Mouse (Mus musculus) embryonic facial prominence, embryonic 15.5 days (tissue): Measurements from ENCODE around the gene Oprd1. TPM values are rescaled to one million over a fixed set of nuclear protein-coding genes. Genes with fewer than 3 reads are reported as not detected.

Experiments
- ATAC-seq: fragments of 200-750 bp; cut with Nextera tagmentation; 2 replicates; pipeline ENCODE4 v1.8.0; 2017; ENCODE audit warnings: low read depth, moderate TSS enrichment; ENCODE audit not compliant: insufficient number of reproducible peaks, low FRiP score, low TSS enrichment
- H3K27ac ChIP-seq: fragments of 300-500 bp; sonication (generic); replicated peaks from 2 replicates; pipeline ENCODE4 v1.5.1; 2015; ENCODE audit warnings: mild to moderate bottlenecking, inconsistent platforms
- H3K27me3 ChIP-seq: fragments of 300-500 bp; sonication (generic); 2 replicates; pipeline ENCODE4 v1.6.1; 2015; ENCODE audit warnings: inconsistent platforms
- H3K36me3 ChIP-seq: fragments of 300-500 bp; sonication (generic); 2 replicates; pipeline ENCODE4 v1.6.1; 2015; ENCODE audit warnings: mild to moderate bottlenecking, inconsistent platforms
- H3K4me1 ChIP-seq: fragments of 300-500 bp; sonication (generic); 2 replicates; pipeline ENCODE4 v1.6.1; 2015; ENCODE audit warnings: inconsistent platforms
- H3K4me2 ChIP-seq: fragments of 300-500 bp; sonication (generic); replicated peaks from 2 replicates; pipeline ENCODE4 v1.6.1; 2015; ENCODE audit warnings: mild to moderate bottlenecking, inconsistent platforms
- H3K4me3 ChIP-seq: fragments of 300-500 bp; sonication (generic); replicated peaks from 2 replicates; pipeline ENCODE4 v1.5.1; 2015; ENCODE audit warnings: mild to moderate bottlenecking, inconsistent platforms
- H3K9ac ChIP-seq: fragments of 300-500 bp; sonication (generic); 2 replicates; pipeline ENCODE4 v1.6.1; 2015; ENCODE audit warnings: inconsistent platforms
- H3K9me3 ChIP-seq: fragments of 300-500 bp; sonication (generic); replicated peaks from 2 replicates; pipeline ENCODE4 v1.6.1; 2016; ENCODE audit warnings: inconsistent platforms
- WGBS: fragments of 180-500 bp; shearing (Covaris S2); methylation state at CpG from one replicate; pipeline ENCODE4 v1.1.7; 2015; 5-methylcytosine and 5-hydroxymethylcytosine counted together
- polyA plus RNA-seq: library from polyadenylated mRNA; unstranded; fragments of >200 nt; fragmentation: Nextera tagmentation; extraction: Ambion mirVana; gene quantifications from 2 replicates; pipeline ENCODE4 v1.2.1, GENCODE M21; 2015

Gene Oprd1
- polyA plus RNA-seq, 1 experiment from 2014 or later = 0.33 TPM

DNA sequence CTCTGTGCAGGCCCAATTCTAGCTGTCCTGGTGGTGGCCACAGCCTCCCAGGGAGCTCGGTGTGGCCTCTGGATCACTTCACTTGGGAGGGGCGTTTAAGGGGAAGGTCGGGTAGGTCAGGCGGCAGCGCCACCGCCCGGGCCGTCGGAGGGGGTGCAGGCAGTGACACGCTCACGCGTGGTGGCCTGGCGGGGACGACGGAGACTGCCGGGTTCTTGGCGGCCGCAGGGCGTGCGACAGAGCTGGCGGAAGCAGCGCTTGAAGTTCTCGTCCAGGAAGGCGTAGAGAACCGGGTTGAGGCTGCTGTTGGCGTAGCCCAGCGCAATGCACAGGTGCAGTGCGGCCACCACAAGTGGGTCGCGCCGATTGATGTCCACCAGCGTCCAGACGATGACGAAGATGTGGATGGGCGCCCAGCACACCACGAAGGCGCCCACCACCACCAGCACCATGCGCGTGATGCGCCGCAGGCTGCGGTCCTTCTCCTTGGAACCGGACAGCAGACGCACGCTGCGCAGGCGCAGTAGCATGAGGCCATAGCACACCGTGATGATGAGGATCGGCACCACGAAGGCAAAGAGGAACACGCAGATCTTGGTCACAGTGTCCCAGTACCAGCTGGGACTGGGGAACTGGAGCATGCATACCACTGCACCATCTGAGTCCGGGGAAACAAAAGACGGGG is 30.7 kb downstream of the Oprd1 start:
- Histone ChIP-seq H3K27me3 (peaks cover 16% of the 10 kb centered on the region), H3K4me1 (0 out of 2 replicates have a peak, but pooled peaks cover 3% of the 10 kb centered on the region), H3K4me2 (peak overlapping the region; percentile 48), H3K4me3 (peak overlapping the region; percentile 29), H3K9me3 (no peaks in the 10 kb centered on the region), H3K36me3 (no peaks in the 10 kb centered on the region), H3K9ac (no peak overlapping the region), H3K27ac (no peak overlapping the region)
- ATAC-seq = no peak
- 48% methylated on average over 53 of the region's 53 CpGs for WGBS

DNA sequence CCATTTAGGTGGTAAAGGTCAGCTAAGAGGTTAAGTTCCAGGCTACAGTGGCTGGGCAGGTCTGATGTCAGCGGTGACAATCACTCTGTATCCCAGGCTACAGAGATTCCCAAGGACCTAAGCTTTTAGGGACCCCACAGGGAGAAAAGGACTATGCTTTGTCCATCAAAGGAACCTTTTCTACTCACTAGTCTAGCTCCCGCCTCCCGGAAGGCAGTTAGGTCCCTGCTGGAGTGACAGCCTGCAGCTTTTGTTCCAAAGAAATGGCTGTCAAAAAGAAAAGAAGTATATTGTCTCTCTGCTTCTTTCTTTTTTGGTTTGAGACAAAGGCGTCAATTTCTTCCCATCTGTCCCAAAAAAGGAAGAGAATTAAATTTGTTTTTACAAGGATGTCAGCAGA is 33.1 kb downstream of the Oprd1 start:
- H3K4me1 ChIP-seq = 0 out of 2 replicates have a peak, but pooled peaks cover 3% of the 10 kb centered on the region
- ATAC-seq = no peak
- H3K27me3 ChIP-seq = peaks cover 16% of the 10 kb centered on the region
- no peak overlapping the region for H3K27ac ChIP-seq
- 51% methylated on average over 4 of the region's 4 CpGs for WGBS
- H3K36me3 ChIP-seq = no peaks in the 10 kb centered on the region
- no peak overlapping the region for H3K4me2 ChIP-seq
- no peaks in the 10 kb centered on the region for H3K9me3 ChIP-seq
- no peak overlapping the region for H3K9ac ChIP-seq
- no peak overlapping the region for H3K4me3 ChIP-seq

DNA sequence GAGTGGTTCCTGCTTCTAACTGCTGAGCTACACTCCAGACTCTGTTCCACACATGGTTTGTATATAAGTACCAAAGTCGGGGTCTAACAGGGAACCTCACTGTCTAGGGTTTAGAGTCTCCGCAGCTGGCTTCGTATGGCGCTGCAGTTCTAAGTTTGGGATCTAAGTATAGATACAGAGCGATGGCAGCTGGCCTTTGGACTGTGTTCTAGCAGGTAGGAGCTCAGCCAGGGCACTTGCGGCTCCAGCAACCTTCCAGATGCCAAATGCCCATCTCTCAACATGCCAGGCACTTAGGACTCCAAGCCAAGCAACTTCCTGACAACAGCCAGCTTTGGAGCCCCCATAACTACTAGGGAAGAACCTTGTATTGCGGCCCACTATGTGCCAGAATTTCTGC is 36.1 kb downstream of the Oprd1 start:
- 88% methylated on average over 7 of the region's 7 CpGs for WGBS
- Histone ChIP-seq H3K4me2 (no peak overlapping the region), H3K9ac (no peak overlapping the region)

DNA sequence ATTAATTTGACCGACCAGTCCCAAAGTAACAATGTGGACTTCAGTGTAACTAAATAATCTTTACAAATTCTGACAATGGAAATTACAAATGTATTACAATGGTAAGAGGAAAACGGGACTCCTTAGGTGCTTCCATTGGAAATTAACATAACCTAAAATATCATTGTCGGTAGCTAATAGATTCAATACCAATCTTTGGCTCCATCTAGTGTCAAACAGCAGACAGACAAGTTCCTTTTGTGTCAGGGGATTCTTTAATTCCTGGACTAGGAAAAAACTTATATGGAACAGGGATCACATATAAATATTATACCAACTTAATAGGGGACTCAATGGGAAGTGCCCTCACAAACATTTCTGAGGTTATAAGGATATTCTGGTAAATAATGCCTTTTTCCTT is 43.1 kb downstream of the Oprd1 start:
- H3K4me2 ChIP-seq = no peak overlapping the region
- H3K27ac ChIP-seq = no peak overlapping the region
- H3K9me3 ChIP-seq = no peaks in the 10 kb centered on the region
- no peaks in the 10 kb centered on the region for H3K27me3 ChIP-seq
- WGBS = 42% methylated on average over 3 of the region's 3 CpGs
- no peak overlapping the region for H3K9ac ChIP-seq
- H3K4me1 ChIP-seq = no peaks in the 10 kb centered on the region
- H3K36me3 ChIP-seq = no peaks in the 10 kb centered on the region
- H3K4me3 ChIP-seq = no peak overlapping the region
- ATAC-seq = no peak

More for the DNA sequence above, 36.1 kb downstream of the Oprd1 start:
- ATAC-seq = no peak
- 0 out of 2 replicates have a peak, but pooled peaks cover under 1% of the 10 kb centered on the region for H3K4me1 ChIP-seq
- H3K36me3 ChIP-seq = no peaks in the 10 kb centered on the region
- no peaks in the 10 kb centered on the region for H3K9me3 ChIP-seq
- peaks cover 5% of the 10 kb centered on the region; the same call in 1 of the 2 replicates for H3K27me3 ChIP-seq
- H3K27ac ChIP-seq = no peak overlapping the region
- no peak overlapping the region for H3K4me3 ChIP-seq

DNA sequence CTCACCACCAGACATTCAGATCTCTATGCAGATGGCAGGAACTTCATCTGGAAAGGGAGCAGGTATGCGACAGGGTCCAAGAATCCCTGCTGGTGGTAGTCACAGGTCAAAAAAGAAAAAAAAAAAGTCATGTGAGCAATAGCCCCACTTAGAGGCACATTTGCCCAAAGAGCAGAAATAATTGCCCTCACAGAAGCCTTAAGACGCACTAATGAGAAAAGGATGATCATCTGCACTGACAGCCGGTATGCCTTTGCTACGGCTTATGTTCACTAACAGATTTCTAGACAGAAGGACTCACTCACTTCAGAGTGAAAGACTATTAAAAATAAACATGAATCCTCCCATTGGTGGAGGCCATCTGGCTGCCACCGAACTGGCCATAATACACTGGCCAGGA is 44.7 kb downstream of the Oprd1 start:
- Histone ChIP-seq H3K4me3 (no peak overlapping the region), H3K9ac (no peak overlapping the region), H3K27ac (no peak overlapping the region), H3K4me1 (no peaks in the 10 kb centered on the region), H3K27me3 (no peaks in the 10 kb centered on the region), H3K36me3 (no peaks in the 10 kb centered on the region), H3K4me2 (no peak overlapping the region), H3K9me3 (no peaks in the 10 kb centered on the region)
- 53% methylated on average over 5 of the region's 5 CpGs for WGBS
- no peak for ATAC-seq

DNA sequence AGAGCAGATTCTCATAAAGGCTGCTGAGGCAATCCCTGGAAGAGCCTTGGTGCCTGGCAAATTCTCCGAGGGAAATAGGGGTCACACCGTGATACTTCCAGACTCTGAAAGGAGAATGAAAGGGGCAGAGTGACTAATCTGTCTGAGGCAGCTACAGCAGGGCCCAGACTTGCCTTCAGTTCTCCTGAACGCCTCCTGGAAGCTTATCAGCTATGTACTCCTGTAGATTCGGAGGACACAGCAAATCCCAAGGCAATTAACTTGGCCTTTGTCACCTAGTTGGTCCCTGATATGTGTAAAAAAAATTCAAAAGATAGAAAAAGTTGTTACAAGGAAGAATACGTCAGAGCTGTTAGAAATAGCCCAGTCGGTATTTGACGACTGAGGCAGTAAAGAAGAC is 49.2 kb downstream of the Oprd1 start:
- no peak for ATAC-seq
- no peaks in the 10 kb centered on the region for H3K36me3 ChIP-seq
- 75% methylated on average over 7 of the region's 7 CpGs for WGBS
- no peak overlapping the region for H3K27ac ChIP-seq
- H3K9me3 ChIP-seq = no peaks in the 10 kb centered on the region
- H3K4me3 ChIP-seq = no peak overlapping the region
- no peaks in the 10 kb centered on the region for H3K27me3 ChIP-seq
- no peaks in the 10 kb centered on the region for H3K4me1 ChIP-seq
- H3K9ac ChIP-seq = no peak overlapping the region
- H3K4me2 ChIP-seq = no peak overlapping the region

DNA sequence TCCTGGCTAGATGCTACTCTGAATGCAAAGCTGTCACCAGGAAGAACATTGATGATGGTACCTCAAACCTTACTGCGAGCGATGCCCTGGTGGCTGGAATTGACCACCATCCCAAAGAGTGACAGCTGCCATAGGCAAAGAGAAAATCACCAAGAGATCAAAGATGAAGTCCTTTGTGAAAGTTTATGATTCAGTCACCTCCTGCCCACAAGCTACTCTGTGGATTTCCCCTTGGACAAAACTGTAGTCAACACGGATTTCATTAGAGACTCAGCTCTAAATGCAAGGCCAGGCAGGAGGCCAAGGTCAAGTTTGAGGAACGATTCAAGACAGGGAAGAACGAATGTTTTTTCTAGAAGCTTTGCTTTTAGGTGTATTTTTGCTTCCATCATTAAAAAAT is 50.4 kb downstream of the Oprd1 start:
- WGBS = 83% methylated on average over 5 of the region's 5 CpGs
- no peaks in the 10 kb centered on the region for H3K9me3 ChIP-seq
- H3K27me3 ChIP-seq = no peaks in the 10 kb centered on the region
- ATAC-seq = no peak
- H3K27ac ChIP-seq = no peak overlapping the region
- H3K4me3 ChIP-seq = no peak overlapping the region
- H3K36me3 ChIP-seq = no peaks in the 10 kb centered on the region
- H3K9ac ChIP-seq = no peak overlapping the region
- no peaks in the 10 kb centered on the region for H3K4me1 ChIP-seq
- no peak overlapping the region for H3K4me2 ChIP-seq

DNA sequence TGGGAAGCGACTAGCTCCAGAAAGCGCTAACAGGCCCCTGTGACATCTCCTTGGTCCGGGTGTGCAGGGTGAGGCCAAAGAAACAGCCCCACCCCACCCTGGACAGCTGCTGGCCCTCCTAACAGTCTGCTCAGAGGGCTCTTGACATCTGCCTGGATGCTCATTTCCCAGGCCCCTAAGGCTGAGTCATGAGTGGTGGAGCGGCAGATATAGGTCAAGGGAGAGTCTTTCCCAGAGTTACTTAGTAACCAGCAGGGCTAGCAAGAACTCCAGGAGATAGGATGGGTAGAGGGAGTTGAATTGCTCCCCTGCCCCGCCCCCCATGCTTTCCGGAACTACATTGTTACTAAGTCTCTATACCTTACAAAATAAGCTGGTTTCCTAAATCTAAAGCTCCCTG is 51.1 kb downstream of the Oprd1 start:
- Histone ChIP-seq H3K27ac (no peak overlapping the region), H3K9ac (no peak overlapping the region), H3K36me3 (no peaks in the 10 kb centered on the region), H3K4me2 (no peak overlapping the region), H3K9me3 (no peaks in the 10 kb centered on the region), H3K27me3 (no peaks in the 10 kb centered on the region), H3K4me1 (no peaks in the 10 kb centered on the region), H3K4me3 (no peak overlapping the region)
- 77% methylated on average over 6 of the region's 6 CpGs for WGBS
- no peak for ATAC-seq

DNA sequence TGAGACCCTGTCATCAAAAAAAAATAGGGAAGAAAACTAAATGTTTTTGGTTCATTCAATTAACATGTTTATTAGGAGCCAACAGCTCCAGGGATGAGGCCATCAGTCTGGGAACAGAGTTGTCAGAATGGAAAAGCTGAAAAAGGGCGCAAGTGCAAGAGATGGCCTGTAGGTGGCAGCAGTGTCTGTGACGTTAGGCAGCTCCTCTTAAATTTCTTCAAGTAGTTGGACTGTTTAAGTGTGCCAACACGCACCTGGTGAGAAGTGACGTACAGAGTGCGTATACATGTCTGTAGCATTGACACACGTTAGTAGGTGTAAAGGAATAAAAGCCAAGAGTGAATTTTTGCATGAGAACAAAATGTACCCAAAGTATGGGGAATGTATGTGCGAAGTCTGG is 55.4 kb downstream of the Oprd1 start:
- no peak overlapping the region for H3K4me2 ChIP-seq
- ATAC-seq = no peak

DNA sequence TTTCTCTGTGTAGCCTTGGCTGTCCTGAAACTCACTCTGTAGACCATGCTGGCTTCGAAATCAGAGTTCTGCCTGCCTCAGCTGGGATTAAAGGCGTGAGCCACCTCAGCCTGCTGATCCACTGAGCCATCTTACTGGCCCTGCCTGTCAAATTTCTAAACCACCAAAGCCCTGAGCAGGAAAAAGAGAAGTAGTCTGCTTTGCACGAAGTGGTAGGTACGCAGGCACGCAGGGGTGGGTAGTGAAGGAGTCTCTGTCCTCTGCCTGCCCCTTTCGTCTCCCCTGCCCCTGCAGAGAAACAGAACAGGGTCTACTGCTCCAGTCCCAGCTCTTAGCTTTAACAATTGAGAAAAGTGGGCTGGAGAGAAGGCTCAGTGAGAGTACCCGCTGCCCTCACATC is 59.2 kb downstream of the Oprd1 start:
- Histone ChIP-seq H3K9ac (no peak overlapping the region), H3K4me2 (no peak overlapping the region), H3K4me1 (no peaks in the 10 kb centered on the region), H3K27ac (no peak overlapping the region), H3K27me3 (no peaks in the 10 kb centered on the region), H3K4me3 (no peak overlapping the region), H3K36me3 (no peaks in the 10 kb centered on the region), H3K9me3 (no peaks in the 10 kb centered on the region)
- 78% methylated on average over 7 of the region's 7 CpGs for WGBS
- no peak for ATAC-seq

More for the DNA sequence above, 55.4 kb downstream of the Oprd1 start:
- H3K9me3 ChIP-seq = no peaks in the 10 kb centered on the region
- H3K4me1 ChIP-seq = no peaks in the 10 kb centered on the region
- H3K36me3 ChIP-seq = no peaks in the 10 kb centered on the region
- no peak overlapping the region for H3K27ac ChIP-seq
- no peak overlapping the region for H3K4me3 ChIP-seq
- H3K9ac ChIP-seq = no peak overlapping the region
- no peaks in the 10 kb centered on the region for H3K27me3 ChIP-seq
- WGBS = 19% methylated on average over 7 of the region's 7 CpGs

DNA sequence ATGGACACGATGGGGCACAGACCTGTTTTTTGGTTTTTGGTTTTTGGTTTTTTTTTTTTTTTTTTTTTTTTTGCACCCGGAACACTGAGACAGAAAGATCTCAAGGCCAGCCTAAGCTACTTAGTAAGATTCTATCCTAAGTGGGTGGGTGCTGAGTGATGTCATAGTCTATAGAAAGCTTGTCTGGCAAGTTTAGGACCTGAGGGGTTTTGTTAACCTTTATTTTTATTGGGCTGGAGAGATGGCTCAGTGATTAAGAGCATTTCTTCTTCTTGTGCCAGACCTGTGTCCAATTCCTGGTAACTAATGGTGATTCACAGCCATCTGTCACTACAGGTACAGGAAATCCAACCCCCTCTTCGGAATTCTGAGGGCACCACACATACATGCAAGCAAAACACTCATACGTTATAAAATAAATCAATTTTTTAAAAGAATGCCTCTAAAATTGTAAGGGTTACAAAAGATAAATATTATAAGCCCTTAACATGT is 63.7 kb downstream of the Oprd1 start:
- 64% methylated on average over 4 of the region's 4 CpGs for WGBS

More for the DNA sequence above, 63.7 kb downstream of the Oprd1 start:
- no peaks in the 10 kb centered on the region for H3K27me3 ChIP-seq
- no peak for ATAC-seq
- no peak overlapping the region for H3K9ac ChIP-seq
- H3K27ac ChIP-seq = no peak overlapping the region
- H3K9me3 ChIP-seq = no peaks in the 10 kb centered on the region
- no peaks in the 10 kb centered on the region for H3K36me3 ChIP-seq
- no peak overlapping the region for H3K4me3 ChIP-seq
- H3K4me1 ChIP-seq = peaks cover 15% of the 10 kb centered on the region
- no peak overlapping the region for H3K4me2 ChIP-seq
